Mouse (Mus musculus) CH12.LX (cell line): ENCODE measurements around the gene Tirap.

Experiments used
- CTCF ChIP-seq, 2 experiments: IDR thresholded peaks in 1 of 2; conservative IDR thresholded peaks in 1 of 2; 2 replicates each; pipeline ENCODE4 v1.5.1; 2011 to 2012; ENCODE audit warnings: low read depth in 2 of 2, low read length in 2 of 2, improper control_type of control experiment in 1 of 2, inconsistent platforms in 1 of 2, mild to moderate bottlenecking in 1 of 2, moderate library complexity in 1 of 2
- MAZ ChIP-seq: IDR thresholded peaks from 2 replicates; pipeline ENCODE4 v1.6.1; 2012; ENCODE audit warnings: low read depth, mild to moderate bottlenecking, inconsistent platforms, low read length, improper control_type of control experiment, moderate library complexity
- POLR2A ChIP-seq: IDR thresholded peaks from 2 replicates; pipeline ENCODE4 v1.6.1; 2011; ENCODE audit warnings: low read depth, mild to moderate bottlenecking, improper control_type of control experiment, low read length
- ZNF384 ChIP-seq: IDR thresholded peaks from 2 replicates; pipeline ENCODE4 v1.6.1; 2012; ENCODE audit warnings: low read depth, low read length, improper control_type of control experiment, inconsistent platforms

DNA sequence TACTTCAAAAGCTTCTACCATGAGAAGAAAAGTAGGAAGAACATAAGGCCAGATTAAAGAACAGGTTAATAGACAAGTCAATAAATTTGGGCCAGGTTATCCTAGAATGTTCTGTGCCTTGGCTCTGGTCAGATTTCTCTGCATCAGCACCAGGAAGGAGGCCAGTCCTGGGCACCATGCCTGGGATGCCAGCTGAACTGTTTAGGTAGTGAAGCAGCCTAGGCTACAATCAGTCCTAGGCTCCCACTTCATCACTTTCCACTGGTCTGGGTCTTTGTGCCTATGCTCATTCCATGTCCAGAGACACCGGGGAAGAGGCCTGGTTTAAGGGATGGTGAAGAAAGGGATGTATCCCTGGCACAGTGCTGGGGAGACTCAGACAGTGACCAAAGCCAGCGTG, 4.3 kb upstream of the Tirap start:
- no peak for TF ChIP-seq POLR2A
- TF ChIP-seq CTCF (conservative IDR thresholded peaks at IDR 0.05 in 1 of 2, IDR thresholded peaks at IDR 0.05 in 1 of 2; ENCODE audit: low read depth in 2 of 2, low read length in 2 of 2) = no peak
- no peak for TF ChIP-seq ZNF384
- no peak for TF ChIP-seq MAZ
